Mouse (Mus musculus): ENCODE measurements around the gene Ablim2. TPM values are rescaled to one million over a fixed set of nuclear protein-coding genes. Genes with fewer than 3 reads are reported as not detected.

Gene Ablim2
- polyA plus RNA-seq, 1 experiment from 2014 or later = 0.94 TPM

- peak overlapping the region; percentile 44; the same call in 1 of the 2 replicates for H3K9ac ChIP-seq
- H3K4me1 ChIP-seq = peaks cover 25% of the 10 kb centered on the region
- no peaks in the 10 kb centered on the region for H3K36me3 ChIP-seq
- H3K4me3 ChIP-seq = no peak overlapping the region
- H3K9me3 ChIP-seq = no peaks in the 10 kb centered on the region
- no peak overlapping the region for H3K27ac ChIP-seq
- H3K27me3 ChIP-seq = no peaks in the 10 kb centered on the region
- 0 out of 2 replicates have a peak, but pooled peaks have one; percentile 56 for ATAC-seq (ENCODE audit: insufficient number of reproducible peaks, insufficient read depth, low FRiP score, low TSS enrichment, low read depth)
- WGBS = 53% methylated on average over 13 of the region's 13 CpGs
- no peak overlapping the region for H3K4me2 ChIP-seq
Observed at GRCm38 (mm10) chr5:35773274-35774136, 15.8 kb downstream of the Ablim2 start.

GRCm38 (mm10) chr5:35774137-35774424, 16.4 kb downstream of the Ablim2 start:
- Histone ChIP-seq H3K4me2 (no peak overlapping the region), H3K9ac (no peak overlapping the region), H3K4me1 (peaks cover 25% of the 10 kb centered on the region), H3K27me3 (no peaks in the 10 kb centered on the region), H3K9me3 (no peaks in the 10 kb centered on the region), H3K4me3 (no peak overlapping the region), H3K36me3 (no peaks in the 10 kb centered on the region), H3K27ac (no peak overlapping the region)
- WGBS = 37% methylated on average over 6 of the region's 6 CpGs
- no peak for ATAC-seq (ENCODE audit: insufficient number of reproducible peaks, insufficient read depth, low FRiP score, low TSS enrichment, low read depth)

DNA sequence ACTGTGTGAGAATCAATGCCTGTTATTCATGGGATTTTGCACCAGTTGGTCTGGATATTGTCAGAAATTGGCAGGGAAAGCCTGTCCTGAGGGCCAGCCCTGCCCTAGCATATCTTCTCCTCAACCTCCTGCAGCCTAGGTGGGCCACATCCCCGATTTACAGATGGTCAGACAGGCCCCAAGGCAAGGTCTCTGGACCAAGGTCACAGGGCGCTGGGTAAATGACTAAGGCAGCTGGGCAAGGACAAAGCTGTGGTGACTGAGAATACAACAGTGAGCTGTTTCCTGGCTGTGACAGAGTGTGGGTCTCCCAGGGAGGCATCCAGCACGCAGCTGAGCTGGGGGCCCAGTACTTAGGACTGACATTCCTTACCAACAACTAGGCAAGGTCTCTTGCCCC, 23.4 kb downstream of the Ablim2 start:
- no peak overlapping the region for H3K4me3 ChIP-seq
- no peak overlapping the region for H3K27ac ChIP-seq
- H3K27me3 ChIP-seq = no peaks in the 10 kb centered on the region
- H3K36me3 ChIP-seq = no peaks in the 10 kb centered on the region
- H3K4me1 ChIP-seq = no peaks in the 10 kb centered on the region
- H3K4me2 ChIP-seq = no peak overlapping the region
- no peak for ATAC-seq (ENCODE audit: insufficient number of reproducible peaks, insufficient read depth, low FRiP score, low TSS enrichment, low read depth)
- 51% methylated on average over 3 of the region's 3 CpGs for WGBS
- no peak overlapping the region for H3K9ac ChIP-seq
- H3K9me3 ChIP-seq = no peaks in the 10 kb centered on the region

GRCm38 (mm10) chr5:35782648-35783180, 25.0 kb downstream of the Ablim2 start:
- no peak overlapping the region for H3K9ac ChIP-seq
- no peak for ATAC-seq (ENCODE audit: insufficient number of reproducible peaks, insufficient read depth, low FRiP score, low TSS enrichment, low read depth)
- no peak overlapping the region for H3K4me3 ChIP-seq
- H3K9me3 ChIP-seq = no peaks in the 10 kb centered on the region
- no peaks in the 10 kb centered on the region for H3K4me1 ChIP-seq
- H3K4me2 ChIP-seq = no peak overlapping the region
- 55% methylated on average over 10 of the region's 10 CpGs for WGBS
- H3K27ac ChIP-seq = no peak overlapping the region
- H3K36me3 ChIP-seq = no peaks in the 10 kb centered on the region
- H3K27me3 ChIP-seq = no peaks in the 10 kb centered on the region

- 60% methylated on average over 7 of the region's 7 CpGs for WGBS
- no peaks in the 10 kb centered on the region for H3K36me3 ChIP-seq
- no peak overlapping the region for H3K4me3 ChIP-seq
- no peaks in the 10 kb centered on the region for H3K27me3 ChIP-seq
- H3K9me3 ChIP-seq = no peaks in the 10 kb centered on the region
- H3K4me2 ChIP-seq = no peak overlapping the region
- no peak overlapping the region for H3K27ac ChIP-seq
- ATAC-seq (ENCODE audit: insufficient number of reproducible peaks, insufficient read depth, low FRiP score, low TSS enrichment, low read depth) = no peak
- no peaks in the 10 kb centered on the region for H3K4me1 ChIP-seq
- H3K9ac ChIP-seq = no peak overlapping the region
Observed at GRCm38 (mm10) chr5:35785853-35786252, 28.2 kb downstream of the Ablim2 start.

- no peak for ATAC-seq (ENCODE audit: insufficient number of reproducible peaks, insufficient read depth, low FRiP score, low TSS enrichment, low read depth)
- no peaks in the 10 kb centered on the region for H3K36me3 ChIP-seq
Observed at GRCm38 (mm10) chr5:35787847-35788246, 30.2 kb downstream of the Ablim2 start.

DNA sequence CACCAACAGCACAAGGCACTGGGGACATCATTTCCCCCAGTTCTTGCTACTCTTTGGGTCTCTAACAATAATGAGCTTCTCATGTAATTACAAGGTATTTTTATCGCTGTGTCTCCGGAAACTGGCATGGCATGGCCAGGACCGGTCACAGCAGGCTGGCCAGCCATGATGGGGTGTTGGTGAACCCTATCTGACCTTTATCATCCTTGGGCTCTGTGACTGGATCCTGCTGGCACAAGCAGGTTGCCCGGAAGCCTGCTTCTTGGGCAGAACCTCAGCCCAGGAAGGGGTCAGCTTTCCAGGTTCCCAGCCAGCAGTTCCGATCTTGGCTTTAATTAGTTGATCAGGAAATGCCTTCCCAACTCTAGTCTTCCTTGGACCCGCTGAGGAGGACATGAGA, 31.0 kb downstream of the Ablim2 start:
- no peak overlapping the region for H3K4me3 ChIP-seq
- no peak overlapping the region for H3K4me2 ChIP-seq
- no peak overlapping the region for H3K27ac ChIP-seq
- no peak for ATAC-seq (ENCODE audit: insufficient number of reproducible peaks, insufficient read depth, low FRiP score, low TSS enrichment, low read depth)
- 71% methylated on average over 6 of the region's 6 CpGs for WGBS
- H3K4me1 ChIP-seq = no peaks in the 10 kb centered on the region
- H3K27me3 ChIP-seq = no peaks in the 10 kb centered on the region
- H3K36me3 ChIP-seq = no peaks in the 10 kb centered on the region
- no peak overlapping the region for H3K9ac ChIP-seq
- no peaks in the 10 kb centered on the region for H3K9me3 ChIP-seq

More at GRCm38 (mm10) chr5:35787847-35788246, 30.2 kb downstream of the Ablim2 start:
- WGBS = 89% methylated on average over 12 of the region's 12 CpGs
- Histone ChIP-seq H3K27ac (no peak overlapping the region), H3K9ac (no peak overlapping the region), H3K4me2 (no peak overlapping the region), H3K27me3 (no peaks in the 10 kb centered on the region), H3K9me3 (no peaks in the 10 kb centered on the region), H3K4me3 (no peak overlapping the region), H3K4me1 (no peaks in the 10 kb centered on the region)

DNA sequence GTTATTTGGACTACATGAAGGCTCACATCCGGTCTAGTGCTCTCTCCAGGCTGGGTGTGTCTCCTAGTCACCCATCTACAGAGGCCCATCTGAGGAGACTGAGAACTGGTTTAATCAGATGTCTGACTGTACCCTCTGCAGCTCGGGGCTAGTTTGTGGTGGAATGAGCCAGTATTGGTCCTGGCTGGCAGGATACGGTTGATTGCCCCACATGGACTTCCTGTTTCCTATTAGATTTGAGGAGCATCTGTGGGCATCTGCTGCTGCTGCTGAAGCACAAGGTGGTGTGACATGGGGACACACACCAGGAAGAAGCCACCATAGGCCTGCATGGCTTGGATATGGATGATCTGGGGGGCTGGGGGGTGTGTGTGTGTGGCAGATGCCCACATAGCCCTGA, 32.0 kb downstream of the Ablim2 start:
- Histone ChIP-seq H3K9me3 (no peaks in the 10 kb centered on the region), H3K27ac (no peak overlapping the region), H3K4me3 (no peak overlapping the region), H3K27me3 (no peaks in the 10 kb centered on the region), H3K36me3 (no peaks in the 10 kb centered on the region), H3K4me1 (no peaks in the 10 kb centered on the region), H3K9ac (no peak overlapping the region), H3K4me2 (no peak overlapping the region)
- no peak for ATAC-seq (ENCODE audit: insufficient number of reproducible peaks, insufficient read depth, low FRiP score, low TSS enrichment, low read depth)
- 63% methylated on average over 3 of the region's 3 CpGs for WGBS

DNA sequence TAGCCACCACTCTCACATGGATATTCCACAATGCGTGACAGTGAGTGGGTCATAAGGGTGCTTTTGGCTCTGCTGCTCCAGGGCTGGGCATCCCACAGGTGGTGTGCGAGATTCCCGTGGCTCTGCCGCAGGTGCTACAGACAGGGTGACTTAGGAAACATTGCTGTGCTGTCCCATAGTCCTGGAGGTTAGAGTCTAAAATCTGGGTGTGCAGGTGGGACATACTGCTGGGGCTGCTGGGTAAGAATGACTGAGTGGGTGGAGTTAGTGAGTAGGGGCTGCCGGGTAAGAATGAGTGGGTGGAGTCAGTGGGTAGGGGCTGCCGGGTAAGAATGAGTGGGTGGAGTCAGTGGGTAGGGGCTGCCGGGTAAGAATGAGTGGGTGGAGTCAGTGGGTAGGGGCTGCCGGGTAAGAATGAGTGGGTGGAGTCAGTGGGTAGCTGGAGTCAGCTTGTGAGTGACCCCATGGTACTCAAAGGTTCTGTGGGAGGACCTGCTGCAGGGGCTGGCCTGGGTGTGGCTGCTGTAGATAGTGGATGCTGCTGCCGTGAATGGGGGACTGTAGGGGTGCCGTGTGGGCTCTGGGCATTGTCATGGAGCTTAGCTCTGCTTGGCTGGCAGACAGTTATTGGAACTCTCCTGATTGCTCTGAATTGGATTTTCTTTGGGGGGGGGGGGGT, 32.8 kb downstream of the Ablim2 start:
- 51% methylated on average over 10 of the region's 10 CpGs for WGBS
- no peak overlapping the region for H3K4me3 ChIP-seq

DNA sequence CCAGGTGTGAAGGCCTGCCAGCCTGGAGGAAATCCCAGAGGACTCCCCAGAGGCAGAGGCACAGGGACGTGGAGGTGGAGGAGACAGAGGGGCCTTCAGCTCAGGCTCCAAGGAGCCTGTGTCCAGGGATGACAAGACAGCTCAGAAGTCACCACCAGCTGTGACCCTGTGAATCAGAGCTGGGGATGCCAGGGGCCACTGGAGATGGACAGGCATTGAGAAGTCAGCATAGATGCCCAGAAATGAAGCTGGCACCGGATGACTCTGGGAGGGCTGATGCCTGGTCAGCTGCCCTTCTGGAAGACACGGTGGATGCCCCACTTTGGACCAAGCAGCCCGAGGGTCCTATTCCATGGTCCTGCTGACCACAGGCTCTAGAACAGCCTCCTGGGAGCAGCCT, 36.3 kb downstream of the Ablim2 start:
- Histone ChIP-seq H3K36me3 (no peaks in the 10 kb centered on the region), H3K27ac (no peak overlapping the region), H3K27me3 (0 out of 2 replicates have a peak, but pooled peaks cover 7% of the 10 kb centered on the region), H3K4me1 (peaks cover 9% of the 10 kb centered on the region), H3K4me3 (no peak overlapping the region), H3K9ac (no peak overlapping the region), H3K9me3 (no peaks in the 10 kb centered on the region), H3K4me2 (no peak overlapping the region)
- 80% methylated on average over 4 of the region's 4 CpGs for WGBS
- no peak for ATAC-seq (ENCODE audit: insufficient number of reproducible peaks, insufficient read depth, low FRiP score, low TSS enrichment, low read depth)

More for the DNA sequence above, 32.8 kb downstream of the Ablim2 start:
- H3K9ac ChIP-seq = no peak overlapping the region
- no peaks in the 10 kb centered on the region for H3K27me3 ChIP-seq
- no peak overlapping the region for H3K4me2 ChIP-seq
- no peaks in the 10 kb centered on the region for H3K36me3 ChIP-seq
- H3K9me3 ChIP-seq = no peaks in the 10 kb centered on the region
- ATAC-seq (ENCODE audit: insufficient number of reproducible peaks, insufficient read depth, low FRiP score, low TSS enrichment, low read depth) = no peak
- H3K27ac ChIP-seq = no peak overlapping the region
- no peaks in the 10 kb centered on the region for H3K4me1 ChIP-seq

DNA sequence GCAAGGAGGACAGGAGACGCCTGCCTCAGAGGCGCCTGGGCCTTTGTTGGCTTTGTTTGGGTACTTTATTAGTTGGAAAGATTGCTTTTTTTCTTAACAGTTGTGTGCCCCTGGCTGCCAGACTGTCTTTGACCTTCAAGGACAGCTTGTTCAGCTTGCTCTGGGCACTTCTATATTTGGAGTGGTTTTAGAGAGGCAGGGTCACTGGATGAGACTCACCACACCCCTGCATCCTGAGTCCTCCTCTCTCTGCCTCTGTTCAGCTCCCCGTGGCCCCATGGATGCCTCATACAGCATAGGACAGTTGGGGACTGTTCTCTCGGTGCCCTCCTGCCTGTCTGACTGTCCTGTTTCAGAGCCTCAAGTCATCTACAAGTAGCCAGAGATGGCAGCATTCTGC, 37.3 kb downstream of the Ablim2 start:
- H3K4me2 ChIP-seq = no peak overlapping the region
- WGBS = 75% methylated on average over 4 of the region's 4 CpGs
- H3K27ac ChIP-seq = no peak overlapping the region
- no peak for ATAC-seq (ENCODE audit: insufficient number of reproducible peaks, insufficient read depth, low FRiP score, low TSS enrichment, low read depth)
- H3K9ac ChIP-seq = no peak overlapping the region
- no peaks in the 10 kb centered on the region for H3K36me3 ChIP-seq
- H3K27me3 ChIP-seq = 0 out of 2 replicates have a peak, but pooled peaks cover 7% of the 10 kb centered on the region
- no peak overlapping the region for H3K4me3 ChIP-seq
- H3K4me1 ChIP-seq = peaks cover 9% of the 10 kb centered on the region
- H3K9me3 ChIP-seq = no peaks in the 10 kb centered on the region
